Mouse (Mus musculus) left cerebral cortex, adult 9 months (tissue): ENCODE results near the gene Lrrc8c.

Experiments
- DNase-seq, 2 experiments: peaks; one replicate each; pipeline ENCODE4 v3.0.0; 2022; ENCODE audit warnings: low spot score in 2 of 2

Lrrc8c gene

GRCm38 (mm10) chr5:105519096-105519975 is at the start of gene Lrrc8c:
Lrrc8c (plus strand) TSS chr5:105519388.
- DNase-seq: peak; percentile 50 to 80

GRCm38 (mm10) chr5:105472983-105473705 is 46.0 kb upstream of the Lrrc8c start:
- DNase-seq: no peak

GRCm38 (mm10) chr5:105477527-105477926 is 41.7 kb upstream of the Lrrc8c start:
- DNase-seq: no peak

- no peak for DNase-seq
Observed at GRCm38 (mm10) chr5:105479673-105480072, 39.5 kb upstream of the Lrrc8c start.

DNA sequence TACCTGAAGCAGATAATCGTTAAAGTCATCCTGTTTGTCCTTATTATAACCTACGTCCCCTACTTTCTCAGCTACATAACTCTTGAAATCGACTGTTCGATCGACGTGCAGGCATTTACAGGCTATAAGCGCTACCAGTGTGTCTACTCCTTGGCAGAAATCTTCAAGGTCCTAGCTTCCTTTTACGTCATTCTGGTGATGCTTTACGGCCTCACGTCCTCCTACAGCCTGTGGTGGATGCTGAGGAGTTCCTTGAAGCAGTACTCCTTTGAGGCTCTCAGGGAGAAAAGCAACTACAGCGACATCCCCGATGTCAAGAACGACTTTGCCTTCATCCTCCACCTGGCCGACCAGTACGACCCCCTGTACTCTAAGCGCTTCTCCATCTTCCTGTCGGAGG is 38.6 kb upstream of the Lrrc8c start:
- no peak for DNase-seq

GRCm38 (mm10) chr5:105483632-105484031 is 35.6 kb upstream of the Lrrc8c start:
- DNase-seq: no peak

GRCm38 (mm10) chr5:105484247-105484646 is 34.9 kb upstream of the Lrrc8c start:
- no peak for DNase-seq

GRCm38 (mm10) chr5:105484891-105485290 is 34.3 kb upstream of the Lrrc8c start:
- DNase-seq: no peak

DNA sequence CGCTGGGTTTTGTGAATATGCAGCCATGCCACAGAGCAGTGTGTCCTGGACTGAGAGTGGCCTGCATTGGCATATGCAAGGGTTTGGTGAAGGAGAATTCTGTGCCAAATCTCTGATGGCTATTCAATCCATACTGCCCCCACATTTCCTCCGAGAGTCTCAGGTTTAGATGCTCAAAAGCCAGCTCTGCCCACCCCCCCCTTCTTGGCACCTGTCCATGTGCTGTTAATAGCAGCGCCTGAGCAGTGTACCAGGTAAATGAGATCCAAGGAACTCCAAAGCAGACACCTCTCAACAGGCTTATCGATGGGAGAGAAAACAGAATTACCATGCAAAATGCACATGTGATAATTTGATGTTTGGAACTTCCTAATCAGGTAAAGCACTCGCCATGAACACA is 29.0 kb upstream of the Lrrc8c start:
- no peak for DNase-seq

DNA sequence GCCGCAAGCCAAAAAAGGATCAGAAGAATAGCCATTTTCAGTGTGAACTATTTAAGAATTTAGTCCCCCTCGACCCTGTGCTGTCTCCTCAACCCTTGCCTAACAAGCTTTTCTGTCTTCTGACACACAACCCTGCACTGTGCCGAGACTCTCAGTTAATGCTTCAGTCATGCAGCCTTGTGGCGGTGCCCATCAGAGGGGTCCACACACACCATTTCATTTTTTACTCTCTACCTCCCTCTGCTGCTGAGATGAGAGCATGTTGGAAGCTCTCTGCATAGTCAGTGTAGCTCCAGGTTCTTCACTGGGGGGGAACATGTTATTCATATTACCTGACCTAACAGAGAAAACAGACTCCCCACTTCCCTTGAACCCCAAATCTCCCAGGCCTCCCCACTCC is 27.8 kb upstream of the Lrrc8c start:
- no peak for DNase-seq

DNA sequence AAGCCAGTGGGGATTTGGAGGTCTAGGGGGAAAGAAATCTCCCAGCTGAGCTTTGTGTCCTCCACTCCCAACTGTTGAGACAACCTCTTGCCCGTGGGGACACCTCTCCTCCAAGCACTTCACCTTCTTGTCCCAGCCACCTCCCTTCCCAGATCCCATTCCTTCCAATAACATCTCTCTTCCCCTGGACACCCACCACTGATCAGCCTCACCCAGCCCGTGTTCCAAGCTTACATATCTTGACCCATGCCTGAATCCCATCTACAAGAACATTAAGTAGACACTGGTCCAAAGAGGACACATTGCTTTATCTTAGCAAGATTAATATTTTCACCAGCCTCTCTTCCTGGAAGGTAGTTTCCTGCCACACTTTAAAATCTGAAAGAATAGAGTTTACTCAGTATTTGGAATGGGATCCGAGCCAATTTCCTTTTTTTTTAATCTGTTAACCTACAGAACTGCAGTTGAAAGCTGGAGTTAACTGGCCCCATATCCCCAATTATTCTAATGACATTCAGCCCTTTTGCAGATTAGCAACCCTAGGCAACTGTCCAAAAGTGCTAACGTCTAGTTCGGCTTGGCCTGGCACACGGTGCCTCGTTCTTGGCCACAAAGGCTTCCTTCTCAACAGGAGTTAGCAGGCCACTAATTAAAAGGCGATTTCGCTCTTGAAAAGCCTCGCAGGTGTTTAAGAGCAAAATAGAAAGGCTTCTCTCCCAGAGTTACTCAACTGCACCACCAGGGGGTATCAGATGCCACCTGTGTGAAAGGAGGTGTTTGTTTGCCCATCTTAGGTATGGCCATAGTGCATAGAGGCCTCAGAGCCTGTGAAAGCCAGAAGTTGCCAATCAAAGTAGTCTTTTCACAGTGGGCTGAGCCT is 26.6 kb upstream of the Lrrc8c start:
- DNase-seq: no peak

GRCm38 (mm10) chr5:105493377-105493776 is 25.8 kb upstream of the Lrrc8c start:
- no peak for DNase-seq

DNA sequence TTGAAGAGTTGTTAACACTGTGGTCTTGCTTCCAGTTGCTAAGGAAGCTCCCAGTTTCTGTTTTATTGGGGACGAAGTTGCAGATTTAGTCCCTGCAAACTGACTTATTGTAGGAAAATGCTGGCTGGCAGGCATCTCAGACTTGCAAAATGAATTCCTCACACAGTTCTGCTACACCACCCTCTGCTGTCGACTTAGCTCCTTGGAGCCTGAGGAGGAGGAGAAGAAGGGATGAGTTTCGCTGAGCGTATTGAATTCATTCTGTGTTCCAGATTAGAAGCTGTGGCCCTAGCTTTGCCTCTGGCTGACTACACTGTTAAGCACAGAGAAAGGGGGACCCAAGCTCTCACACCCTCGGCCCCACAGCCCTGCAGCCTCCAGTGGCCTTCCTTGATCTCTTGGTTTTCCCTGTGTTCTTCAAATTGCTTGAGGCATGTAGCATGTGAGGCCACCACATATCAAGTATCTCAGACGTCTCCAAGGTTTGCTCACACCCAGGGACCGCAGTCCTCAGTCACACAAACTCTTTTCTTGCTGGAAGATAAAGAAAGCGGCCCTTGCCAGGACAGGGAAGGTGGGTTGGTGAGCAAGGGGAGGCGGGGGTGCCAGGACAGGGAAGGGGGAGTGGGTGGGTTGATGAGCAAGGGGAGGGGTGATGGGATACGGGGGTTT is 24.8 kb upstream of the Lrrc8c start:
- DNase-seq: peak in 1 of 2 experiments; percentile 68

DNA sequence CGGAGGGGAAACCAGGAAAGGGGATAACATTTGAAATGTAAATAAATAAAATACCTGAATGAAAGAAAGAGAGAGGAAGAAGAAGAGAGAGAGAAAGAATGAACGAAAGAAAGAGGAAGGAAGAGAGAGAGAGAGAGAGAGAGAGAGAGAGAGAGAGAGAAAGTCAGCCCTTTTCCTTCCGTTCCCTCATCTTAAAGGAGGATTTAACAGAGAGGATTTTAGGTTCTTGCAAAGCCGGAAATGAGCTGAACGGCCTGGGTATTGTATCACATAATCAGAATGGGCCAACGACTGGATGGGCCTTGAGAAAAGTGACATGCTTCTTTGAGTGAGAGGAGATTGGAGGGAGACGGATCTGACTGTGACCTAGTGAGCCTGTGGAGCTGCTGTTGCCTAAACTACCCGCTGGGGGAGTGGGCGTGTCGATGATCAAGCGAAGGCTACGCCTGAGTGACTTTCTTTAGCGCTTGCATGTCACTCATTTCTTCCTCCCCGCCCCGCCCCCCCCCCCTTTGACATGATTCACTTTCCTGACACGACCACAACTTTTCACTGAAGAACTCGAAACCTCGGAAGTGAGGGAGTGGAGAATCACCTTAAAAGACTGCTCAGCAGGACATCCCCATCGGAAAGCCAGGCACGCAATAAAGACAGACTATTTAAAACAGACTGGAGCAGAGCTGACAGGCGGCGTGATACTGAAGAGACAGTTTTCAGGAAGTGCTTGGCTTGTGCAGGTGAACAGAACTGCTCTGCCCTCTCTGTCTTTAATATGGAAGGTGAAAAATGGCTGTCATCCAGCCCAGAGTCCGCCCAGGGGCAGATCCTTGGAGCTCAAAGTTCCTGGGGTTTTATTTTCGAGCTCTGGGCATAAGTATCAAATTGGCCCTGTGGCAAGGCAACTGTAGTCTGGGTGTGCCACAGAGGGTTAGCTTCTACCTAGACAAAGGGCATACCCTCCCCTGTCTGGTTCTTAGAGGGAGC is 24.0 kb upstream of the Lrrc8c start:
- peak in 1 of 2 experiments; percentile 58 for DNase-seq

GRCm38 (mm10) chr5:105496133-105496532 is 23.1 kb upstream of the Lrrc8c start:
- no peak for DNase-seq

- DNase-seq: no peak
Observed at GRCm38 (mm10) chr5:105496586-105496985, 22.6 kb upstream of the Lrrc8c start.

- DNase-seq: no peak
Observed at GRCm38 (mm10) chr5:105498429-105499000, 20.7 kb upstream of the Lrrc8c start.

DNA sequence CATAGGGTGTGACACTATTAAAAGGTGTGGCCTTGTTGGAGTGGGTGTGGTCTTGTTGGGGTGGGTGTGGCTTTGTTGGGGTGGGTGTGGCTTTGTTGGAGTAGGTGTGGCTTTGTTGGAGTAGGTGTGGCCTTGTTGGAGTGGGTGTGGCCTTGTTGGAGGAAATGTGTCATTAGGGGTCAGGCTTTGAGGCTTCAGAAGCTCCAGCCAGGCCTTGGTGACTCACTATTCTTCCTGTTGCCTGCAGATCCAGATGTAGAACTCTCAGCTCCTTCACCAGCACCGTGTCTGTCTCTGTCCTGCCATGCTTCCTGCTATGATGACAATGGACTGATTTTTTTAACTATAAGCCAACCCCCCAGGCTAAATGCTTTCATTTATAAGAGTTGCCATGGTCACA is 19.8 kb upstream of the Lrrc8c start:
- DNase-seq: no peak
